Mouse (Mus musculus) lung, adult 2 months (tissue): Measurements from ENCODE around the gene Nol4l.

Experiments
- CTCF ChIP-seq: fragments of 200-500 bp; IDR thresholded peaks from 2 replicates; pipeline ENCODE4 v1.5.1; 2011; ENCODE audit warnings: mild to moderate bottlenecking, low read length, control low read depth; ENCODE audit not compliant: insufficient read depth
- POLR2A ChIP-seq: fragments of 200-500 bp; IDR thresholded peaks from 2 replicates; pipeline ENCODE4 v1.6.1; 2011; ENCODE audit warnings: low read depth, mild to moderate bottlenecking, control low read depth, low read length, borderline replicate concordance; ENCODE audit errors: extremely low read depth

GRCm38 (mm10) chr2:153554543-153554942 lies 24.8 kb upstream of the Nol4l start:
- TF ChIP-seq CTCF: no peak
- no peak for TF ChIP-seq POLR2A
